Mouse (Mus musculus) G1E (cell line): ENCODE results near the gene Cep295nl.

Source experiments
- CTCF ChIP-seq: IDR thresholded peaks from 2 replicates; pipeline ENCODE4 v1.5.1; 2012; ENCODE audit warnings: low read depth, low read length, inconsistent platforms, mixed read lengths
- GATA1 ChIP-seq: IDR thresholded peaks from 2 replicates; pipeline ENCODE4 v1.6.1; 2012; ENCODE audit warnings: borderline replicate concordance, low read length, inconsistent platforms, mixed read lengths

GRCm38 (mm10) chr11:118346395-118347096, 4.2 kb upstream of the Cep295nl start:
- TF ChIP-seq CTCF, result no peak
- TF ChIP-seq GATA1, result no peak
